Mouse (Mus musculus) forebrain, postnatal 0 days (tissue): ENCODE data around the gene Hdac6. TPM values are rescaled to one million over a fixed set of nuclear protein-coding genes. Genes with fewer than 3 reads are reported as not detected.

ENCODE experiments used
- ATAC-seq: fragments of 200-750 bp; cut with Nextera tagmentation; 2 replicates; pipeline ENCODE4 v1.8.0; 2017; ENCODE audit warnings: mild to moderate bottlenecking, moderate library complexity
- DNase-seq: peaks from one replicate; pipeline ENCODE4 v3.0.0-alpha.2; 2015
- H3K27ac ChIP-seq: fragments of 300-500 bp; sonication (generic); 2 replicates; pipeline ENCODE4 v1.5.1; 2014; ENCODE audit warnings: low read depth, mild to moderate bottlenecking, antibody characterized with exemption, low read length, moderate library complexity, mixed read lengths
- H3K27me3 ChIP-seq: fragments of 300-500 bp; sonication (generic); 2 replicates; pipeline ENCODE4 v1.6.1; 2014; ENCODE audit warnings: mild to moderate bottlenecking, low read length, mixed read lengths; ENCODE audit not compliant: insufficient read depth
- H3K36me3 ChIP-seq: fragments of 300-500 bp; sonication (generic); 2 replicates; pipeline ENCODE4 v1.6.1; 2014; ENCODE audit warnings: mild to moderate bottlenecking, moderate library complexity; ENCODE audit not compliant: insufficient read depth
- H3K4me1 ChIP-seq: fragments of 300-500 bp; sonication (generic); 2 replicates; pipeline ENCODE4 v1.6.1; 2014; ENCODE audit warnings: antibody characterized with exemption; ENCODE audit not compliant: insufficient read depth
- H3K4me2 ChIP-seq: fragments of 300-500 bp; sonication (generic); 2 replicates; pipeline ENCODE4 v1.6.1; 2014; ENCODE audit warnings: low read depth, mild to moderate bottlenecking, moderate library complexity
- H3K4me3 ChIP-seq: fragments of 300-500 bp; sonication (generic); 2 replicates; pipeline ENCODE4 v1.5.1; 2014; ENCODE audit warnings: low read depth, low read length, mixed read lengths
- H3K9ac ChIP-seq: fragments of 300-500 bp; sonication (generic); 2 replicates; pipeline ENCODE4 v1.6.1; 2014; ENCODE audit warnings: mild to moderate bottlenecking
- H3K9me3 ChIP-seq: fragments of 300-500 bp; sonication (generic); 2 replicates; pipeline ENCODE4 v1.6.1; 2016; ENCODE audit warnings: low read length
- CTCF ChIP-seq: sonication (generic); IDR thresholded peaks from 2 replicates; pipeline ENCODE4 v1.5.1; 2016; ENCODE audit warnings: antibody characterized with exemption, control low read depth, low read depth
- WGBS: fragments of 180-500 bp; shearing (Covaris S2); extraction: QIAGEN DNeasy Blood & Tissue Kit; methylation state at CpG from one replicate; pipeline ENCODE4 v1.1.7; 2014; 5-methylcytosine and 5-hydroxymethylcytosine counted together
- polyA plus RNA-seq: library from polyadenylated mRNA; unstranded; fragments of >200 nt; fragmentation: Nextera tagmentation; extraction: Ambion mirVana; gene quantifications from 2 replicates; pipeline ENCODE4 v1.2.1, GENCODE M21; 2015
- total RNA-seq: library from RNA; depleted of rRNA; stranded (reverse); fragments of >200 nt; gene quantifications from 2 replicates; pipeline ENCODE4 v1.2.3, GENCODE M21; 2014

The Hdac6 gene
- total and polyA plus RNA-seq, 2 experiments from 2014 or later = 51.8 to 87.3 TPM

- H3K9me3 ChIP-seq = no peaks in the 10 kb centered on the region
- WGBS = 92% methylated on average over 8 of the region's 8 CpGs
- no peak for TF ChIP-seq CTCF
- no peaks in the 10 kb centered on the region for H3K4me1 ChIP-seq
- DNase-seq (no peak), ATAC-seq (no peak)
- H3K4me2 ChIP-seq = no peak overlapping the region
- no peak overlapping the region for H3K27ac ChIP-seq
- no peaks in the 10 kb centered on the region for H3K36me3 ChIP-seq
- no peak overlapping the region for H3K9ac ChIP-seq
- no peaks in the 10 kb centered on the region for H3K27me3 ChIP-seq
- H3K4me3 ChIP-seq = no peak overlapping the region
Observed at GRCm38 (mm10) chrX:7968226-7968625, 20.5 kb upstream of the Hdac6 start.

DNA sequence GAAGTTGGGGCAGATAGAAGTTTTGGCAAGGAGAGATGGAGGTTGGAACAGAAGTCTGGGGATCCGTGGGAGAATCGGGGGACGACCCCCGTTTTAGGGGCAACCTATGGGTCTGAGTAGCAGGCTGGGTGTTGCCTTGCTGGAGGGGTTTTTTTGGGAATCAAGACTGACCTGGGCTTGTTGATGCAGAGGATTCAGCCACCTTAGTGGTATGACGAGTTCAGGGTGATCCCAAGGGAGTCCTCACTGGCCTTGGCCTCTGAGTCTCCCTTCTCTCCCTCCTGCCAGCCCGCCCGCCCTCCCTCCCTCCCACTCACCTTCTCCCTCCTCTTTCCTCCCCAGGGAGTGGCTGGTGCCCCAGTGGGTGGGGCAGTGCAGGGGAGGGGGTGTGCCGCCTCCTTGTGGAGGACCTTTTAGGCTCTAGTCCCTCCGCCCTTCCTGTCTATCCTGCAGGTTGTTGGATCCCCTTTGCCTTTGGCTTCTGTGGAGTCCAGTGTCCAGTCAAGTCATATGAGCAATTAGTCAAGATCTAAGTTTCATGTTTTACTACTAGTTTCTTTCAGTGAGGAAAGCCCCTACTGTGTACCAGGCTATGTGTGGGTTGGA, 20.0 kb upstream of the Hdac6 start:
- Histone ChIP-seq H3K27me3 (no peaks in the 10 kb centered on the region), H3K9ac (no peak overlapping the region), H3K27ac (no peak overlapping the region), H3K4me1 (no peaks in the 10 kb centered on the region), H3K36me3 (no peaks in the 10 kb centered on the region), H3K9me3 (no peaks in the 10 kb centered on the region), H3K4me3 (no peak overlapping the region), H3K4me2 (no peak overlapping the region)
- TF ChIP-seq CTCF = no peak
- DNase-seq = no peak
- WGBS = 94% methylated on average over 6 of the region's 9 CpGs
- no peak for ATAC-seq

DNA sequence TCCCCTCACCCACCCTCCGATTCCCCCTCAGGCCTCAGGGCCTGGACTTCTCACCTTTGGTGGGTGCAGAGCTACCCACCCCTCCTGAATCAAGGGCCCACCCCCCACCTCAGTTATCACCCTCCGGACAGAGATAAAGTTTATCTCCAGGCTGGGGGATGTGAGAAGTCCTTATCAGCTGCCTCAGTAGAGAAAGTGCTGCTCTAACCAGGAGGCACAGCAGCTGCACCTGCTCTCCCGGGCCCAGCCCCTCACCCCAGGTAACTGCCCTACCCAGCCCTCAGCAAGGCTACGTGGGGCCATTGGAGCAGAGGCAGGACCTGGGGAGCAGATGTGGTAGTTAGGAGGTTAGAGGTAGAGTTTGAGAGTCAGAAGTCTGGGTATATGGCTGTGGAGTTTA, 18.5 kb upstream of the Hdac6 start:
- no peaks in the 10 kb centered on the region for H3K4me1 ChIP-seq
- H3K4me2 ChIP-seq = no peak overlapping the region
- DNase-seq (no peak), ATAC-seq (no peak)
- H3K36me3 ChIP-seq = no peaks in the 10 kb centered on the region
- no peaks in the 10 kb centered on the region for H3K27me3 ChIP-seq
- no peak overlapping the region for H3K4me3 ChIP-seq
- WGBS = 85% methylated on average over 4 of the region's 4 CpGs
- TF ChIP-seq CTCF = no peak
- H3K9ac ChIP-seq = no peak overlapping the region
- no peaks in the 10 kb centered on the region for H3K9me3 ChIP-seq
- H3K27ac ChIP-seq = no peak overlapping the region

DNA sequence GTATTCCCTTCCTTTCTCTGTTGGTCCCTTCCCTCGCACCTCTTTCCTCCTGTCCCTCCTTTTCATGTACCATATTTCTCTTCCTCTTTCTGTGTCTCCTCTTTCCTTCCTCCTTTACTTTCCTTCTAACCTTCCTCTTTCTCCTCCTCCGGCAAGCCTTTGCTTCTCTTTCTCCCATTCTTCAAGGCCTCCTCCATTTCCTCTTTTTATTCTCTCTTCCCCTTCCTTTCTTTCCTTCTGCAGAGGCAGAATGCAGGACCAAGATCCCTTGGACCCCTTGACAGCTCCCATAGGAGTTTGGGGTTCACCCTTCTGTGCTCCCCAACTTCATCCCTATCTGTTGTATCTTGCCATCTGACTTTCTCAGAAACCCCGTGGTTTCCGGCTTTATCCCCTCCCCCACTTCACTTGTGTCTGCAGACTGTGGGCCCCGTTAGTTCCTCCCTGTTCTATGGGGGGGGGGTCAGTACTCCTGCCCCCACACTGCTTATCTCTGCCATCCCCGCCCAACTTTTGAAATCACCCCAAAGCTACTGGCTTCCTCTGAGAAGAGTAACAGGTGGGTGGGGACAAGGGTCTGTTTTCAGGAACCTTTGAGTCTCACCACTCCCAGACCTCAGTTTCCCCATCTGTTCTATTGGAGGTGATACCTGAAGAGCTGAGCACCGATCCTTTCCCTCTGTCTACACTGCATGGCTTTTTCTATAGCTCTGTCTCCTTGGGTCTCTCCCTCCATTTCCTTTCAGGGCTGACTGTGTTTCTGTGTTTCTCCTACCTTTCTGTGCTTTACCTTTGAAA, 16.3 kb upstream of the Hdac6 start:
- no peaks in the 10 kb centered on the region for H3K9me3 ChIP-seq
- H3K4me2 ChIP-seq = no peak overlapping the region
- no peaks in the 10 kb centered on the region for H3K36me3 ChIP-seq
- H3K27ac ChIP-seq = no peak overlapping the region
- TF ChIP-seq CTCF = no peak
- no peak overlapping the region for H3K9ac ChIP-seq
- 81% methylated on average over 7 of the region's 7 CpGs for WGBS
- no peaks in the 10 kb centered on the region for H3K4me1 ChIP-seq
- no peak overlapping the region for H3K4me3 ChIP-seq
- DNase-seq (no peak), ATAC-seq (no peak)
- H3K27me3 ChIP-seq = no peaks in the 10 kb centered on the region

GRCm38 (mm10) chrX:7958868-7959267, 11.2 kb upstream of the Hdac6 start:
- no peaks in the 10 kb centered on the region for H3K27me3 ChIP-seq
- no peaks in the 10 kb centered on the region for H3K4me1 ChIP-seq
- no peak for ATAC-seq
- no peak for TF ChIP-seq CTCF
- H3K27ac ChIP-seq = no peak overlapping the region
- H3K4me3 ChIP-seq = no peak overlapping the region
- WGBS = 92% methylated on average over 9 of the region's 9 CpGs
- no peak overlapping the region for H3K4me2 ChIP-seq
- no peak overlapping the region for H3K9ac ChIP-seq
- no peaks in the 10 kb centered on the region for H3K36me3 ChIP-seq
- DNase-seq = no peak
- no peaks in the 10 kb centered on the region for H3K9me3 ChIP-seq

DNA sequence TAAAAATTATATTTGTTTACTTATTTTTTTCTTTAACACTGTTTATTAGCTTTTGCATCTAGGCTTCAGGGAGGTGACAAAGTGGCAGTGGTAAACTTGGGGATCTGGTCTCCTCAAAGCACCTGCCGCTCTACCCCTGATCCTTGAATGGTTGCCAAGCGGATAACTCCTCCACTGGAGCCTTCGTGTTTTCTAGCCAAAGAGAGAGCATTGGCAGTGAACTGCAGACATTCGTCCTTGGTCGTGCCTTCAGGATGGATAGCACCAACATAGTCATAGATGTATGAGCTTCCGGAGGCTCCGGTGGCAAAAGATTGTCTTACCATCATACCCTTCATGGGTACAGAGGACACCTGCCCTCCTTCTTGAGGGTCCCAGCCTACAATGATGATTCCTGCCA, 2.4 kb upstream of the Hdac6 start:
- no peak overlapping the region for H3K4me3 ChIP-seq
- ATAC-seq (no peak), DNase-seq (no peak)
- no peaks in the 10 kb centered on the region for H3K4me1 ChIP-seq
- H3K9ac ChIP-seq = no peak overlapping the region
- no peak overlapping the region for H3K27ac ChIP-seq
- no peak overlapping the region for H3K4me2 ChIP-seq
- no peaks in the 10 kb centered on the region for H3K27me3 ChIP-seq
- H3K9me3 ChIP-seq = no peaks in the 10 kb centered on the region
- no peak for TF ChIP-seq CTCF
- 87% methylated on average over 7 of the region's 7 CpGs for WGBS
- H3K36me3 ChIP-seq = no peaks in the 10 kb centered on the region

DNA sequence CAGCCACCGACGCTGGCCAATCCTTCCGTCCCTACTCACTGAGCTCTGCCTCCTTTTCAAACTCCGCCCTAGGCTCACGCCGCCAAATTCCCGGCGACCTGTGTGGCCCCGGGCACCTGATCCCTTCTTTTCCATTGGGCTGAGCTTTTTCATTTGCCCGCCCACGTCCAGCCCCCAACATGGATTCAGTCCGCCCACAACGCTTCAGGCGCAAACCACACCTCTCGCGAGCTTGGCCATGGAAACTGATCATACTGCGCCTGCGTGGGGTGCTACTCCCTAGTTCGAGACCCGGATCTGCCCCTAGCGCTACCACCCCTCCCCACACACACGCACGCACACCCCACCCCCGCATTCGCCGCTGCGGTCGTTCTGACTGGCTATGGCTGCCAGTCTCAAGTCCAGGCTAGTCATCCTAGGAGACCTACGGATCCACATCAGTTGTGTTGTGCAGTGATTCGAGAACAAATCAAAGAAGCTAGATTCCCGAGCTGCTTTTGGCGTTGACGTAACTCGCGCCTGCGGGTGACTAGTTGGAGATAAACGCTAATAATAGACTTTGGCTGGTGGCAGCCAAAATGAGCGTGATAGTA, 307 bp upstream of the Hdac6 start:
- Histone ChIP-seq H3K9me3 (no peaks in the 10 kb centered on the region), H3K27ac (peak overlapping the region; percentile 72), H3K36me3 (no peaks in the 10 kb centered on the region), H3K27me3 (no peaks in the 10 kb centered on the region), H3K4me3 (peak overlapping the region; percentile 48), H3K9ac (peak overlapping the region; percentile 53), H3K4me1 (no peaks in the 10 kb centered on the region), H3K4me2 (peak overlapping the region; percentile 42)
- DNase-seq (peak; percentile 95), ATAC-seq (peak; percentile 98)
- WGBS = 22% methylated on average over 38 of the region's 38 CpGs
- no peak for TF ChIP-seq CTCF
